Mouse (Mus musculus) WW6 (cell line): Measurements from ENCODE around the gene Tctn3.
"Not testable (repeated sequence)": the region's sequence is repeated elsewhere in the genome, so short reads cannot be mapped to it uniquely, and the experiment has no call there.

Experiments used
- DNase-seq: peaks from one replicate; pipeline ENCODE4 v3.0.0-alpha.2; 2013; ENCODE audit warnings: low read depth, low spot score

Gene Tctn3

GRCm38 (mm10) chr19:40625935-40626334 is 13.9 kb upstream of the Tctn3 start:
- no peak for DNase-seq

GRCm38 (mm10) chr19:40621616-40622015 is 9.6 kb upstream of the Tctn3 start:
- not testable (repeated sequence) for DNase-seq

GRCm38 (mm10) chr19:40616021-40616420 is 4.0 kb upstream of the Tctn3 start:
- DNase-seq, result no peak

- DNase-seq, result no peak
Measured at GRCm38 (mm10) chr19:40614811-40615210, 2.8 kb upstream of the Tctn3 start.

- DNase-seq, result no peak
Measured at GRCm38 (mm10) chr19:40607676-40608075, 4.4 kb downstream of the Tctn3 start.

GRCm38 (mm10) chr19:40605189-40605588 is 6.8 kb downstream of the Tctn3 start:
- DNase-seq, result no peak

- no peak for DNase-seq
Measured at GRCm38 (mm10) chr19:40601870-40602269, 10.2 kb downstream of the Tctn3 start.

GRCm38 (mm10) chr19:40600846-40601245 is 11.2 kb downstream of the Tctn3 start:
- not testable (repeated sequence) for DNase-seq

GRCm38 (mm10) chr19:40595831-40596230 is 16.2 kb downstream of the Tctn3 start:
- no peak for DNase-seq

- no peak for DNase-seq
Measured at GRCm38 (mm10) chr19:40595231-40595630, 16.8 kb downstream of the Tctn3 start.

- no peak for DNase-seq
Measured at GRCm38 (mm10) chr19:40589530-40589880, 22.5 kb downstream of the Tctn3 start.

GRCm38 (mm10) chr19:40588847-40589529 is 23.0 kb downstream of the Tctn3 start:
- peak; percentile 79 for DNase-seq

- peak; percentile 90 for DNase-seq
Measured at GRCm38 (mm10) chr19:40588293-40588654, 23.8 kb downstream of the Tctn3 start, which contains the start of gene Aldh18a1. Gene Aldh18a1 (minus strand): TSS chr19:40588463.

GRCm38 (mm10) chr19:40587491-40588292 is 24.3 kb downstream of the Tctn3 start:
- DNase-seq, result no peak

GRCm38 (mm10) chr19:40586908-40587307 is 25.1 kb downstream of the Tctn3 start:
- DNase-seq, result no peak

- DNase-seq, result no peak
Measured at GRCm38 (mm10) chr19:40581662-40582061, 30.4 kb downstream of the Tctn3 start.

- DNase-seq, result no peak
Measured at GRCm38 (mm10) chr19:40580902-40581301, 31.1 kb downstream of the Tctn3 start.

GRCm38 (mm10) chr19:40575438-40575837 is 36.6 kb downstream of the Tctn3 start:
- DNase-seq, result no peak

GRCm38 (mm10) chr19:40570726-40571125 is 41.3 kb downstream of the Tctn3 start:
- DNase-seq, result no peak

GRCm38 (mm10) chr19:40567616-40568015 is 44.4 kb downstream of the Tctn3 start:
- DNase-seq, result no peak

- no peak for DNase-seq
Measured at GRCm38 (mm10) chr19:40563880-40564645, 48.0 kb downstream of the Tctn3 start.

GRCm38 (mm10) chr19:40561521-40561920 is 50.5 kb downstream of the Tctn3 start:
- DNase-seq, result not testable (repeated sequence)
